Mouse (Mus musculus): ENCODE data around the gene Pecam1. TPM values are rescaled to one million over a fixed set of nuclear protein-coding genes. Genes with fewer than 3 reads are reported as not detected.
"Not testable (repeated sequence)": the region's sequence is repeated elsewhere in the genome, so short reads cannot be mapped to it uniquely, and the experiment has no call there.

The Pecam1 gene
- polyA plus RNA-seq, 1 experiment from 2014 or later = 10.7 TPM

GRCm38 (mm10) chr11:106766611-106767162, 16.3 kb upstream of the Pecam1 start:
- ATAC-seq = no peak
- Histone ChIP-seq H3K4me3 (no peak overlapping the region), H3K9me3 (replicated peaks) (peaks cover 10% of the 10 kb centered on the region; the same call in 1 of the 2 replicates), H3K9ac (no peak overlapping the region), H3K36me3 (peaks cover 69% of the 10 kb centered on the region), H3K27ac (no peak overlapping the region), H3K4me1 (peaks cover 33% of the 10 kb centered on the region), H3K27me3 (replicated peaks) (no peaks in the 10 kb centered on the region), H3K4me2 (no peak overlapping the region)
- 77% methylated on average over 4 of the region's 4 CpGs for WGBS (ENCODE audit: insufficient replicate concordance)

- Histone ChIP-seq H3K4me2 (no peak overlapping the region), H3K36me3 (peaks cover 31% of the 10 kb centered on the region), H3K4me3 (no peak overlapping the region), H3K4me1 (peaks cover 35% of the 10 kb centered on the region), H3K27me3 (replicated peaks) (no peaks in the 10 kb centered on the region), H3K9me3 (replicated peaks) (peaks cover 4% of the 10 kb centered on the region; the same call in 1 of the 2 replicates), H3K27ac (peak overlapping the region; percentile 64), H3K9ac (no peak overlapping the region)
- ATAC-seq = 0 out of 2 replicates have a peak, but pooled peaks have one; percentile 9
- 44% methylated on average over 9 of the region's 9 CpGs for WGBS (ENCODE audit: insufficient replicate concordance)
These were observed 12.4 kb upstream of the Pecam1 start for GRCm38 (mm10) chr11:106762800-106763185.

GRCm38 (mm10) chr11:106762139-106762799, 11.8 kb upstream of the Pecam1 start:
- no peak overlapping the region for H3K9ac ChIP-seq
- no peak overlapping the region for H3K4me3 ChIP-seq
- H3K4me2 ChIP-seq = no peak overlapping the region
- H3K4me1 ChIP-seq = peaks cover 40% of the 10 kb centered on the region
- H3K9me3 ChIP-seq (replicated peaks) = no peaks in the 10 kb centered on the region
- 15% methylated on average over 5 of the region's 5 CpGs for WGBS (ENCODE audit: insufficient replicate concordance)
- peak overlapping the region; percentile 64 for H3K27ac ChIP-seq
- H3K27me3 ChIP-seq (replicated peaks) = no peaks in the 10 kb centered on the region
- ATAC-seq = peak; percentile 50; the same call in 1 of the 2 replicates
- peaks cover 26% of the 10 kb centered on the region for H3K36me3 ChIP-seq

DNA sequence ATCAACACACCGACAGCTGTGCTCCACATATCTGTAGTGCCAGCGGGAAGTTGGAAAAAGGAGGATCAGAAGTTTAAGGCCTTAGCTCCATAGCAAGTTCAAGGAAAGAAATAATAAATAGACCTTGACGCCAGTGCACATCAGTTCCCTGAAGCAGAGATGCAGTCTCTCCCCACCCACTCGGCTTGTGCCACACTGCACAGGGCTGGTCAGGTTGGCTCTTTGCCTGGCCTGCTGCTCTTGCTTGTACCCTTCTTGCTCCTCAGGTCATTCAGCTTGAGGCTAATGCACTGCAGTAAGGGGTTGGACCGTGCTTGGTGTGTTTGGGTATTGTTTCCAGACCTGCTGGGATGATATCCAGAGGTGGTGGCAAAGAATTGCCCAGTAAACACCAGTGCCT, 10.1 kb upstream of the Pecam1 start:
- H3K4me3 ChIP-seq = no peak overlapping the region
- 81% methylated on average over 5 of the region's 5 CpGs for WGBS (ENCODE audit: insufficient replicate concordance)
- H3K27ac ChIP-seq = 0 out of 2 replicates have a peak overlapping the region, but pooled peaks have one; percentile 7
- no peaks in the 10 kb centered on the region for H3K9me3 ChIP-seq (replicated peaks)
- H3K36me3 ChIP-seq = peaks cover 10% of the 10 kb centered on the region; the same call in 1 of the 2 replicates
- H3K4me2 ChIP-seq = no peak overlapping the region
- peaks cover 40% of the 10 kb centered on the region for H3K4me1 ChIP-seq
- ATAC-seq = no peak
- no peak overlapping the region for H3K9ac ChIP-seq
- H3K27me3 ChIP-seq (replicated peaks) = no peaks in the 10 kb centered on the region

DNA sequence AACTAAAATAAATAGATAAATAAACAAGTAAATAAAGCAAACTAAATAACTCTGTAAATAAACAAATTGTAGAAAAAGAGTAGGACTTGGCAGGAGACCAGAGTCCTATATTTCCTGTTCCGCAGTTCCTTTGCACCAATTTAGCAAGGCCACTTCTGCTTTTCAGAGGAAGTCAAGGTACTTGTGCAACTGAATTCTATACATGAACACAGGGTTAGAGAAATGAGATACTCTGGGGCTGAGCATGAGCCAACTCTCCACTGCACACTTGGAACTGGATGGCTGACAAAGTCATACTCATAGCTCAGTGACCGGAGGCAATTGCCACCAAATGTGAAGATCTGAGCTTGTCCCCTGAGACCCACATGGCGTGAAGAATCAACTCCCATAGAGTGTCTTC, 8.6 kb upstream of the Pecam1 start:
- Histone ChIP-seq H3K4me2 (no peak overlapping the region), H3K27me3 (replicated peaks) (no peaks in the 10 kb centered on the region), H3K9ac (no peak overlapping the region), H3K27ac (no peak overlapping the region), H3K4me1 (peaks cover 37% of the 10 kb centered on the region), H3K36me3 (no peaks in the 10 kb centered on the region), H3K9me3 (replicated peaks) (no peaks in the 10 kb centered on the region), H3K4me3 (no peak overlapping the region)
- no peak for ATAC-seq
- WGBS (ENCODE audit: insufficient replicate concordance) = 66% methylated on average over 3 of the region's 3 CpGs

GRCm38 (mm10) chr11:106755583-106755982, 5.2 kb upstream of the Pecam1 start:
- Histone ChIP-seq H3K9me3 (replicated peaks) (no peaks in the 10 kb centered on the region), H3K27ac (no peak overlapping the region), H3K36me3 (no peaks in the 10 kb centered on the region), H3K4me1 (peaks cover 30% of the 10 kb centered on the region), H3K4me2 (no peak overlapping the region), H3K27me3 (replicated peaks) (peaks cover 9% of the 10 kb centered on the region; the same call in 1 of the 2 replicates), H3K4me3 (no peak overlapping the region), H3K9ac (no peak overlapping the region)
- 43% methylated on average over 5 of the region's 5 CpGs for WGBS (ENCODE audit: insufficient replicate concordance)
- no peak for ATAC-seq

GRCm38 (mm10) chr11:106753314-106753713, 2.9 kb upstream of the Pecam1 start:
- Histone ChIP-seq H3K36me3 (no peaks in the 10 kb centered on the region), H3K9ac (no peak overlapping the region), H3K27me3 (replicated peaks) (peaks cover 9% of the 10 kb centered on the region; the same call in 1 of the 2 replicates), H3K27ac (no peak overlapping the region), H3K9me3 (replicated peaks) (no peaks in the 10 kb centered on the region), H3K4me1 (peaks cover 35% of the 10 kb centered on the region), H3K4me3 (no peak overlapping the region), H3K4me2 (no peak overlapping the region)
- ATAC-seq = no peak
- 55% methylated on average over 6 of the region's 6 CpGs for WGBS (ENCODE audit: insufficient replicate concordance)

DNA sequence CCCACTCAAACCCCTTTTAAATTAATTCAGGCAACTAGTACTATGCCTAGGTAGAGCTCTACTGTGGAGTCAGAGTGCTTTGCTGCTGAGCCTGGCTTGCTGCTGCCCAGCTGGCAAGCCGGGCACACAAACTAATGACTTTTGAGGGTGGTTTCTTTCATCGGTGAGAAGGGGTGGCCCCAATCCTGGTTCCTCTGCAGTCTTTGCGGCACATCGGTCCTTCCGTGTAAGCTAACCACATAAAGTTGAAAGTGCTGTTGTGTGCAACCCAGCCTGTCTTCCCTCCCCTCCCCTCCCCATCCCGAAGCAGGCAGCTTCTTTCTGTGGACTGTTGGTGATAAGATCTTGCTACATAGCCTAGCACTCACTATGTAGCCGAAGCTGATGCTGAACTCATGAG, 1.7 kb upstream of the Pecam1 start:
- 18% methylated on average over 7 of the region's 7 CpGs for WGBS (ENCODE audit: insufficient replicate concordance)
- no peaks in the 10 kb centered on the region for H3K36me3 ChIP-seq
- H3K27me3 ChIP-seq (replicated peaks) = peaks cover 9% of the 10 kb centered on the region; the same call in 1 of the 2 replicates
- no peak overlapping the region for H3K4me3 ChIP-seq
- no peak overlapping the region for H3K4me2 ChIP-seq
- no peaks in the 10 kb centered on the region for H3K9me3 ChIP-seq (replicated peaks)
- H3K27ac ChIP-seq = no peak overlapping the region
- no peak overlapping the region for H3K9ac ChIP-seq
- ATAC-seq = no peak
- peaks cover 30% of the 10 kb centered on the region for H3K4me1 ChIP-seq

DNA sequence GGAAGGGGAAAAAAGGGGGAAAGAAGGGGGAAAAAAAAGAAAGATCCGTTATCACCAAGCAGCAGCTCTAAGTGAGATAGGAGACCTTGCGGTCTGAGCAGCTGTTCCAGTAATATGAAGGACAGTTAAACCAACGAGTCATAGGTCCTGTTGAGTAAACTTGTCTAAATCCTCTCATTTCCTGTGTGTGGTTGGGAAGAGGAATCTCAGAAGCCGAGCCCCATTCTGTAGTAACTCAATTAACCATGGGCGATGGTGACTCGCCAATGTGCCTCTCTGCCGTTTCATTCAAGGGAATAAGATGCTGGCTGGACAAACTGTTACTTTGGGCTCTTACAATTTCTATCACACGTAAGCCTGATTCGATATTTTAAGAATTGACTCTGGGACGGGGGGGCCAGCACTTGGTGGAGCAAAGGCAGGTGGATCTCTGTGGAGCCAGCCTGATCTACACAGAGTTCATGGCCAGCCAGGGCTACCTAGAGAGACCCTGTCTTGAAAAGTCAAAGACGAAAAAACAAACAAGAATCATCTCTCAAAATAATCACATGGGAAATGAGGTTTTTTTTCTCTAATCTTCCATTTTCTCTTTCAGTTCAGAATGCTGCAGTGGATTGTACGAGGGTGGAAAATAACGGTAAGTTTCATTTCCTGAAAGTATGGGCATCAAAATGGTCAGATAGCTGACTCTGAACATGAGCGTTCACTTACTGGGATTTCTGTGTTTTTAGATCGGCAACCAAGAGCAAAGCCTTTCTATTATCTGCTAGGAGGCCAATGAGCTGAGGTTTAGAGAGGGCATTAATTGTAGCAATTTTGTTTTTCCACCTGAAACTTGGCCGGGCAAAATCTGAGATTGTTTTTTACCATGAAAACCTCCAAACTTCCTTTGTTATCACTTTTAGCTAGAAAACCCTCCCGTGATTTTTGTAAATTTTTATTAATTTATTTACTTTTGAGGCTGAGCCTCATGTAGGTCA, 901 bp upstream of the Pecam1 start, which contains the start of gene Milr1:
Gene Milr1 (plus strand): TSS at position 188 of the 980 bp plus-strand sequence.
- Histone ChIP-seq H3K4me2 (peak within 1 kb of the TSS; percentile 29), H3K4me3 (no peak within 1 kb of the TSS)
- WGBS (ENCODE audit: insufficient replicate concordance) = 29% methylated on average over 17 of the region's 17 CpGs

DNA sequence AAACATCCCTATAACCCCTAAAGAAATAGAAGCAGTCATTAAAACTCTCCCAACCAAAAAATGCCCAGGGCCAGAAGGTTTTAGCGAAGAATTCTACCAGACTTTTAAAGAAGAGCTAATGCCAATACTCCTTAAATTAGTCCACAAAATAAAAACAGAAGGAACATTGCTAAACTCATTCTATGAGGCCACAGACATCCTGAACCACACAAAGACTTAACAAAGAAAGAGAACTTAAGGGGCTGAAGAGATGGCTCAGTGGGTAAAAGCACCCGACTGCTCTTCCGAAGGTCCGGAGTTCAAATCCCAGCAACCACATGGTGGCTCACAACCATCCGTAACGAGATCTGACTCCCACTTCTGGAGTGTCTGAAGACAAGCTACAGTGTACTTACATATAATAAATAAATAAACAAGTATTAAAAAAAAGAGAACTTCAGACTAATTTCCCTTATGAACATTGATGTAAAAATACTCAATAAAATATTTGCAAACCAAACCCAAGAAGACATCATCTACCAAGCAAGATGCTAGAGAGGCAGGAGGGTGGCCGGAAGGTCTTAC, 789 bp downstream of the Pecam1 start:
- whole genome bisulfite sequencing (ENCODE audit: insufficient replicate concordance) = 86% methylated on average over 7 of the region's 7 CpGs
- H3K4me2 ChIP-seq; ATAC-seq; H3K9me3 ChIP-seq (replicated peaks); H3K9ac ChIP-seq; H3K27me3 ChIP-seq (replicated peaks); H3K36me3 ChIP-seq; H3K4me3 ChIP-seq: not testable (repeated sequence)
- Histone ChIP-seq H3K4me1 (peaks cover 30% of the 10 kb centered on the region), H3K27ac (0 out of 2 replicates have a peak overlapping the region, but pooled peaks have one; percentile 8)

More for the DNA sequence above, 901 bp upstream of the Pecam1 start, which contains the start of gene Milr1:
- no peaks in the 10 kb centered on the region for H3K36me3 ChIP-seq
- H3K27me3 ChIP-seq (replicated peaks) = peaks cover 9% of the 10 kb centered on the region; the same call in 1 of the 2 replicates
- H3K9me3 ChIP-seq (replicated peaks) = no peaks in the 10 kb centered on the region
- peaks cover 30% of the 10 kb centered on the region for H3K4me1 ChIP-seq
- peak within 1 kb of the TSS; percentile 25 for H3K27ac ChIP-seq
- no peak within 1 kb of the TSS for H3K9ac ChIP-seq
- ATAC-seq = no peak

GRCm38 (mm10) chr11:106744949-106745348, 5.5 kb downstream of the Pecam1 start:
- no peak for ATAC-seq
- H3K27ac ChIP-seq = no peak overlapping the region
- 75% methylated on average over 5 of the region's 5 CpGs for WGBS (ENCODE audit: insufficient replicate concordance)
- no peaks in the 10 kb centered on the region for H3K36me3 ChIP-seq
- no peaks in the 10 kb centered on the region for H3K4me1 ChIP-seq
- no peaks in the 10 kb centered on the region for H3K27me3 ChIP-seq (replicated peaks)
- no peak overlapping the region for H3K4me2 ChIP-seq
- H3K4me3 ChIP-seq = no peak overlapping the region
- H3K9me3 ChIP-seq (replicated peaks) = no peaks in the 10 kb centered on the region
- no peak overlapping the region for H3K9ac ChIP-seq

Measured in liver, embryonic 12.5 days (tissue).